Mouse (Mus musculus) ES-E14 (cell line): ENCODE measurements around the gene Cadm1.

ENCODE experiments used
- CHD2 ChIP-seq: IDR thresholded peaks from 2 replicates; pipeline ENCODE4 v1.6.1; 2014; ENCODE audit warnings: mild to moderate bottlenecking, low read depth, low read length, inconsistent platforms
- HCFC1 ChIP-seq: IDR thresholded peaks from 2 replicates; pipeline ENCODE4 v1.6.1; 2012; ENCODE audit warnings: low read length, inconsistent platforms, borderline replicate concordance; ENCODE audit not compliant: insufficient read depth
- MAFK ChIP-seq: IDR thresholded peaks from 2 replicates; pipeline ENCODE4 v1.6.1; 2014; ENCODE audit warnings: mild to moderate bottlenecking, low read depth, low read length, inconsistent platforms; ENCODE audit not compliant: insufficient read depth
- ZNF384 ChIP-seq: IDR thresholded peaks from 2 replicates; pipeline ENCODE4 v1.6.1; 2012; ENCODE audit warnings: low read depth, low read length, inconsistent platforms

DNA sequence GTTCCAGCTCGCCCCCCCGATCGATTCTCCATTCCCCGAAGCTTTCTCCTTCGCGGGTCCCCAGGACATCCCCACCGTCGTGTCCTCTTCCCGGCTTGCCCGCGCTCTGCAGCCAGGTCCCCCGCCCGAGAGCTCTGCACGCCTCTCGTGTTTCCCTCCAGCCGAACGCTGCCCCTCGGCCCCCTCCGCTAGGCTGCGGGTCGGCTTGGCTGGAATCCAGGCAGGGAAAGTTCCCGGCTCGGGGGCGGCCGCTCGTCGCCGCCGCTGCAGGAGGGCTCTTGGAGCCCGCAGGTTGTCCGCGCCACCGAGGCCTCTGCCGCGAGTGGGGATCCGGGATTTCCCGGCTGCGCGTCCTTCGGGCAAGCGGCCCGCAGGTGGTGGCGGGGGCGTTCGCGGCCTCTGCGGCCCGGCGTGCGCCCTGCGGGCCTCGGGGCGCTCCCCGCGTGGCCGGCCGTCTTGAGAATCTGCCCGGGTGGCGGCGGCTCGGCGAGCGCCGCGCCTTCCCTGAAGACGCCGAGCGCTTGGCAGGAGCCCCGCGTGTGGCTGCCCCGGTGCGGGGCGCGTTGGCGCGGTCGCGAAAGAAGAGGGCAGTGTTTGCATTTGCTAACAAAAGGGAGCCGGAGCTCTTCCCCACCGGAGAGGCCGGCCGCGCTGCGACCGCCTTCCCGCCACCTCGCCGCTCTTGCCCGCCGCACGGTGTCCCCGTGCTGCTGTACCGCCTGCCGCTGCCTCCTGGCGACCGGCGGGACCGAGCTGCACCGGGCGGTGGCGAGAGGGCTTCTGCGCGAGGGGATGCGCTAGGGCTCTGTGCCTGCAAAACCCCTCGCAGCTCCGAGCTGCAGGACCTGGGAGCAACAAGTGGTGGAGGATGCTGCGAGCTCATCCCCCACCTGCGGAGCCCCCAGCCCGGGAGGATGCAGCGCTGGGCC is 1.2 kb downstream of the Cadm1 start:
- no peak for TF ChIP-seq ZNF384
- TF ChIP-seq HCFC1 = no peak
- no peak for TF ChIP-seq MAFK
- no peak for TF ChIP-seq CHD2
